Mouse (Mus musculus) forebrain, embryonic 16.5 days (tissue): Measurements from ENCODE around the gene Bbs9. TPM values are rescaled to one million over a fixed set of nuclear protein-coding genes. Genes with fewer than 3 reads are reported as not detected.

ENCODE experiments used
- ATAC-seq: fragments of 200-750 bp; cut with Nextera tagmentation; 2 replicates; pipeline ENCODE4 v1.8.0; 2017; ENCODE audit warnings: mild to moderate bottlenecking, moderate library complexity
- H3K27ac ChIP-seq: fragments of 300-500 bp; sonication (generic); 2 replicates; pipeline ENCODE4 v1.5.1; 2014; ENCODE audit warnings: low read length, control low read depth
- H3K27me3 ChIP-seq: fragments of 300-500 bp; sonication (generic); replicated peaks from 2 replicates; pipeline ENCODE4 v1.6.1; 2014; ENCODE audit warnings: low read length; ENCODE audit not compliant: control insufficient read depth, insufficient read depth
- H3K36me3 ChIP-seq: fragments of 300-500 bp; sonication (generic); 2 replicates; pipeline ENCODE4 v1.6.1; 2014; ENCODE audit not compliant: control insufficient read depth, insufficient read depth
- H3K4me1 ChIP-seq: fragments of 300-500 bp; sonication (generic); replicated peaks from 2 replicates; pipeline ENCODE4 v1.6.1; 2014; ENCODE audit warnings: low read length; ENCODE audit not compliant: control insufficient read depth, insufficient read depth
- H3K4me2 ChIP-seq: fragments of 300-500 bp; sonication (generic); 2 replicates; pipeline ENCODE4 v1.6.1; 2014; ENCODE audit warnings: mild to moderate bottlenecking, low read length, control low read depth
- H3K4me3 ChIP-seq: fragments of 300-500 bp; sonication (generic); replicated peaks from 2 replicates; pipeline ENCODE4 v1.5.1; 2014; ENCODE audit warnings: mild to moderate bottlenecking, low read length, control low read depth
- H3K9ac ChIP-seq: fragments of 300-500 bp; sonication (generic); replicated peaks from 2 replicates; pipeline ENCODE4 v1.6.1; 2014; ENCODE audit warnings: low read depth, low read length, control low read depth
- H3K9me3 ChIP-seq: fragments of 300-500 bp; sonication (generic); 2 replicates; pipeline ENCODE4 v1.6.1; 2016; ENCODE audit warnings: low read length; ENCODE audit not compliant: control insufficient read depth
- WGBS: fragments of 180-500 bp; shearing (Covaris S2); extraction: QIAGEN DNeasy Blood & Tissue Kit; methylation state at CpG from one replicate; pipeline ENCODE4 v1.1.7; 2014; 5-methylcytosine and 5-hydroxymethylcytosine counted together
- polyA plus RNA-seq: library from polyadenylated mRNA; unstranded; fragments of >200 nt; fragmentation: Nextera tagmentation; extraction: Ambion mirVana; gene quantifications from 2 replicates; pipeline ENCODE4 v1.2.1, GENCODE M21; 2015

Bbs9 gene
- polyA plus RNA-seq, 1 experiment from 2014 or later, result 20.2 TPM

DNA sequence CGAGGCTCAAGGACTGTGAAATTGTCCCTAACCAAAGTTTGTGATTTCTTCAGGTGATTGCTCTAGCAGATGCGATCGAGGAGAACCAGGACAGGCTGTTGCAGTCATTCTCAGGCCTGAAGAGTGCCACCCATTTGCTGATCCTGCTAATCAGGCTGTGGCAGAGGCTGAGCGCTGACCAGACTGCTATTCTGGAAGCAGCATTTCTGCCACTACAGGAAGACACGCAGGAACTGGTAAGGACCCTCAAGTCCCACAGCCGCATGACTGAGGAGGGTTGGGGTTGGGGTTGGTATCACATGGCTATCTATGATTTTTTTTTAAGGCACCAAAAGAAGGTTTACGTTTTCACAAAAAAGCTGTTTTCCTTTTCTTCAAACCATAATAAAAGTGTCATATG lies 318.2 kb downstream of the Bbs9 start:
- 91% methylated on average over 7 of the region's 7 CpGs for WGBS
- ATAC-seq, result no peak

DNA sequence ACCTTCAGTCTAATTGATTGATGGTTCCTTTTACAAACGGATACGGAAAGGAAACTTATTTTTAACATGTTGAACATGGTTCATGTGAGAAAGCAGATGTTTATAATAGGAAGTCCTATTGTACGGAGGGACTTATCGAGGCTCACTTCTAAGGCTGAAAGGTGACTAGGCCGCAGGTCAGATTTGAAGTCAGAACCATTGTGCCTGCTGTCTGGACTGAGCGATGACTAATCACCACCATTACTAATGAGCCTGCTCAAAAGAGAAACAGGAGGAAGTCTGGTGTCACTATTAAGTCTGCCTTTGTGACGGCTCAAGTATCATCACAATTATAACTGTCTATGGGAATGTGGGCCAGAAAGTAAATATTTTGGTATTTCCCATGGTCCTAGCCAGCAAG lies 325.2 kb downstream of the Bbs9 start:
- Histone ChIP-seq H3K4me3 (no peak overlapping the region), H3K9ac (no peak overlapping the region), H3K27me3 (no peaks in the 10 kb centered on the region), H3K27ac (no peak overlapping the region), H3K9me3 (no peaks in the 10 kb centered on the region), H3K36me3 (no peaks in the 10 kb centered on the region), H3K4me2 (no peak overlapping the region), H3K4me1 (no peaks in the 10 kb centered on the region)
- 80% methylated on average over 7 of the region's 7 CpGs for WGBS
- ATAC-seq, result no peak

More for the DNA sequence above, 318.2 kb downstream of the Bbs9 start:
- no peaks in the 10 kb centered on the region for H3K27me3 ChIP-seq
- no peak overlapping the region for H3K4me2 ChIP-seq
- no peak overlapping the region for H3K27ac ChIP-seq
- no peaks in the 10 kb centered on the region for H3K36me3 ChIP-seq
- peaks cover 4% of the 10 kb centered on the region; the same call in 1 of the 2 replicates for H3K4me1 ChIP-seq
- H3K9me3 ChIP-seq, result no peaks in the 10 kb centered on the region
- H3K4me3 ChIP-seq, result no peak overlapping the region
- no peak overlapping the region for H3K9ac ChIP-seq

DNA sequence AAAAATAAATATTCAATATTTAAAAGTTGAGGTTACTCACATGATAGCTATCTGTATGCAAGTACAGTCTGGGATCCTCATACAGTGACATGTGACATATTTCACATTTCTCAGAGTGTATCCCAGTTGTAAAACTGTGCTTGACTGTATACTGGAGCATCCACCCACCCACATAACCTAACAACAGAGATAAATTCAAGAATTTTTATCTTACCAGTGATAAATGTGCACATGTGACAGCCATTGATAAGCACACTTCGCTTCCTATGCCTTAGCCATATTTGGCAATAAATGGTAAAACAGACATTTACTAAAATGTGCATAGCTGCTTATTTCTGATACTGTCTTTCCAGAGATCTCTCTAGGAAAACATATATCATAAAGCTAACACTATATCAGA lies 330.5 kb downstream of the Bbs9 start:
- Histone ChIP-seq H3K27ac (no peak overlapping the region), H3K9ac (no peak overlapping the region), H3K36me3 (no peaks in the 10 kb centered on the region), H3K4me2 (no peak overlapping the region), H3K4me3 (no peak overlapping the region), H3K27me3 (no peaks in the 10 kb centered on the region), H3K4me1 (no peaks in the 10 kb centered on the region), H3K9me3 (no peaks in the 10 kb centered on the region)
- 94% methylated on average over 1 of the region's 1 CpGs for WGBS
- ATAC-seq, result no peak

DNA sequence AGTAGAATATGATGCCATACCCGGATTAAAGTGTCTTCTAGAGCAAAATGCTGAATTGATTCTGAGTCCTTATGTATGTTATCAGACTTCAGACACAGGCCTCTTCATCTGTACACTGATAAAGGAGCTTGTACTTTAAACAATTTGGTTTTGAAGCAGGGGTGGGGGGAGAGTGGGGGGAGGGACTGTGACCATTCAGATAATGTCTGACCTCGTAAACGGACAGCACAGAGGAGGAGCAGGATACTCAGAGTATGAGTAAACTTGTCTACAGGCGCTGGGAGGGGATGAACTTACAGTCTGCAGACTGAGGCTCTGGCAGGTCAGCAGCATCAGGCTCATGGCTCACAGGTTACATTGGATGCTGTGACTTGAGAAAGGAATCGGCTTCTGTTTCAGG lies 331.0 kb downstream of the Bbs9 start:
- no peaks in the 10 kb centered on the region for H3K36me3 ChIP-seq
- no peaks in the 10 kb centered on the region for H3K27me3 ChIP-seq
- no peak overlapping the region for H3K9ac ChIP-seq
- WGBS, result 76% methylated on average over 5 of the region's 5 CpGs
- H3K9me3 ChIP-seq, result no peaks in the 10 kb centered on the region
- H3K4me3 ChIP-seq, result no peak overlapping the region
- ATAC-seq, result no peak
- H3K4me1 ChIP-seq, result no peaks in the 10 kb centered on the region
- H3K27ac ChIP-seq, result no peak overlapping the region
- H3K4me2 ChIP-seq, result no peak overlapping the region

DNA sequence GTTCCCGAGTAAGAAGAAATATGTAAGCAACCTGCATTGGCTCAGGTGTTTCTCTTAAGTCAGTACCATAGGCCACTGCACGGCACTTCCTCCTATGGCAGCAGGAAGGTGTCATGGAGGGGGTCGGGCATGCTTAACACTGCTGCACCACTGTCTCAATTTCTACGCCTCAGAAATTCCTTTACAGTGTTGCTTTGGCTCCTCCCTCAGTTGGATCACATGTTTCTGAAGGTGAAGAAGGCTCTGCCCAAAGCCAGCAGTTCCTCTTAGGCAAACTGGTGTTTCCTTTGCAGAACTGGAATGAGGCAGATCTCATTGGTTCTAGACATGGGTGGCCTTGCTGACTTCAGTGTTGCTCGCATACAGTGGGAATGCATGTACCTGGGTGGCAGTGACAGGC lies 332.2 kb downstream of the Bbs9 start:
- no peaks in the 10 kb centered on the region for H3K27me3 ChIP-seq
- H3K4me2 ChIP-seq, result no peak overlapping the region
- no peaks in the 10 kb centered on the region for H3K36me3 ChIP-seq
- 81% methylated on average over 5 of the region's 5 CpGs for WGBS
- H3K27ac ChIP-seq, result no peak overlapping the region
- no peak overlapping the region for H3K4me3 ChIP-seq
- no peak overlapping the region for H3K9ac ChIP-seq
- no peak for ATAC-seq
- H3K4me1 ChIP-seq, result no peaks in the 10 kb centered on the region
- no peaks in the 10 kb centered on the region for H3K9me3 ChIP-seq

DNA sequence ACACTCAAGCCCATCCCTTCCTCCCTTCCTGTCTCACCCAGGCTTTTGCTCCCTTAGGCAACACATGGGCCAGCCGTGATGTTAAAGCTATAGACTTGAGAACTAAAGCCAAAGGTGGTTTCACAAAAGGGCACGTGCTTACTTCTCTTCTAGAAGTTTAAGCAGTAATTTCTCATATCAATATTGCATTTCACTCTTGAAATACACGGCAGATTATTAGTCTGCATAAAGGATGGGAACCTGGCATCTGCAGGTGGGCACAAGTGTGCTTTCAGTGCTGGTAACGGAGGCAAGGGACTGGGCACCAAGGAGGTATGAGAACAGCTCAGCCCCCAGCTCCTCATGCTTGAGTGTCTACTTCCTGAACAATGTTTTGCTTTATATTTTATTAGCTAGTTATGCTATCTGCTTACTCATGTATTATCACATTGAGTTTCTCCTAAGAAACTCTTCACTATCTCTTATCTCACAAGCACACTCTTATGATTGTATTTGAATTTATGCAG lies 334.2 kb downstream of the Bbs9 start:
- WGBS, result 90% methylated on average over 4 of the region's 4 CpGs
- no peaks in the 10 kb centered on the region for H3K27me3 ChIP-seq
- H3K27ac ChIP-seq, result no peak overlapping the region
- H3K9me3 ChIP-seq, result no peaks in the 10 kb centered on the region
- no peaks in the 10 kb centered on the region for H3K4me1 ChIP-seq
- H3K36me3 ChIP-seq, result no peaks in the 10 kb centered on the region
- no peak overlapping the region for H3K9ac ChIP-seq
- no peak overlapping the region for H3K4me3 ChIP-seq
- H3K4me2 ChIP-seq, result no peak overlapping the region
- ATAC-seq, result no peak

DNA sequence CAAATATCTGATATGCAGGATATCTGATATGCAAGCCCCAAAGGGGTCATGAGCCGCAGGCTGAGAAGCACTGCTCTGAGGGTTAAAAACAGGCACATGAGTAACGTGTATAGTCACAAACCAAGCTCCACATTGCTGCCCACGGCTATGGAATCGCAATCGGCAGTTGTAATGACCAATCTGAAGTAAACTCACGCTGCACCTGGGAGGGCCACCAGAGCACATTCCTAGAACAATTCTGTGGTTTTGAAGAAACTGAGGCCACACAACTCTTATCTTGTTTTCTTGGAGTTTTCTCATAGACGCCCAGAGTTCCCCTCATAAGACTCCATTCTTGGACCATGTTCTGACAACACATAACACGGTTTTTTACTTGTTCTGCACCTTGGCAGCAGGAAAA lies 334.9 kb downstream of the Bbs9 start:
- 90% methylated on average over 8 of the region's 8 CpGs for WGBS
- H3K4me1 ChIP-seq, result no peaks in the 10 kb centered on the region
- ATAC-seq, result no peak
- H3K36me3 ChIP-seq, result no peaks in the 10 kb centered on the region
- no peak overlapping the region for H3K27ac ChIP-seq
- H3K9me3 ChIP-seq, result no peaks in the 10 kb centered on the region
- no peak overlapping the region for H3K9ac ChIP-seq
- no peak overlapping the region for H3K4me2 ChIP-seq
- no peaks in the 10 kb centered on the region for H3K27me3 ChIP-seq
- no peak overlapping the region for H3K4me3 ChIP-seq

DNA sequence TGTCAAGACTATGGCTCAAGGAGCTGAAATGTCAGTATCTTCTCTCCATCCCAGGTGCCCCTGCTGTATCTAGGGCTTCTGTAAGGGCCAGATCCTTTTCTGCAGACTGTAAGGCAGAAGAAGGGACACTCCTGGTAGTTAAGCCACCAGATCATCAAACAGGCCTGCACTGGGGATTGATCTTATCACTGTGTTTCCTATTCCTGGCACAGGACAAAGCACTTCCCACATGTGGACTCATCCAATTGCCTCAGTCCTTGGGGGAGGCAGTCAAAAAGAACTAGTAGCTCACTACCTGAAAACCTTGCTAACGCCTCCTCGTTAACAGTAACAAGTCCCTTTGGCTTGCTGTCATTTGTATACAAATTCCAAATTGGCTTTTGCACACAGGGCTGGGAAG lies 336.4 kb downstream of the Bbs9 start:
- H3K27ac ChIP-seq, result no peak overlapping the region
- H3K4me3 ChIP-seq, result no peak overlapping the region
- no peaks in the 10 kb centered on the region for H3K9me3 ChIP-seq
- no peak overlapping the region for H3K4me2 ChIP-seq
- ATAC-seq, result no peak
- H3K27me3 ChIP-seq, result no peaks in the 10 kb centered on the region
- no peaks in the 10 kb centered on the region for H3K36me3 ChIP-seq
- no peaks in the 10 kb centered on the region for H3K4me1 ChIP-seq
- WGBS, result 59% methylated on average over 2 of the region's 2 CpGs
- H3K9ac ChIP-seq, result no peak overlapping the region

DNA sequence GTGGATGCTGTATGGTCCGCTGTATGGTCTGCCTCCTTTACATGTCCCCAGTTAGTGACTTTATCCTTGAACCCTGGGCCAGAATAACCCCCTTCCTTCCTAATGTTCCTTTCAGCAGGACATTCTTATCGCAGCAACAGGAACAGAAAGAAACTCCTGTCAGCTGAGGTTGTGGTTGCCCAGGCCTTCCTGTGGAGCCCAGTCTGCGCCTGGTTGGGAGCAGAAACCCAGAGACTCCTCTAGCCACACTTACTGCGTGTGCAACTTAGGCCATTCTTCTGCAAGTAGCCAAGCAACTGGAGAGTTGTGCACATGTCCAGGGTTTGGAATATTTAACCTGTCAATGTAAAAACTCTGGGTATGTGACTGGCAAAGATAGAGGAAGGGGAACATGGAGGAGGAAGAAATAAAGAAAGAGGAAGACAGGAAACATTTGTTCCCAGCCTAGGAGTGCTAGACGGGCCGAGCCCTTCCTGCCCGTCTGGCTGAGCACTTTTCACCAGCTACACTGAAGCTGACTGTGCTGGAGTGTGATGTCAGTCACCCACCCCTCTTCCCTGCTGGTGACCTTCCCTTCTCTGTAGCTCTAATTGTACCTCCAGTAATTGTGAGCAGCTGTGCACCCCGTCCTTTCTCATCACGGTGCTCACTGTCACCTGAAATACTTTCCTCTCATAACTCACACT lies 339.0 kb downstream of the Bbs9 start:
- Histone ChIP-seq H3K9me3 (no peaks in the 10 kb centered on the region), H3K27me3 (no peaks in the 10 kb centered on the region), H3K4me1 (no peaks in the 10 kb centered on the region), H3K9ac (no peak overlapping the region), H3K4me2 (no peak overlapping the region), H3K27ac (no peak overlapping the region), H3K4me3 (no peak overlapping the region), H3K36me3 (no peaks in the 10 kb centered on the region)
- no peak for ATAC-seq
- 70% methylated on average over 9 of the region's 9 CpGs for WGBS

DNA sequence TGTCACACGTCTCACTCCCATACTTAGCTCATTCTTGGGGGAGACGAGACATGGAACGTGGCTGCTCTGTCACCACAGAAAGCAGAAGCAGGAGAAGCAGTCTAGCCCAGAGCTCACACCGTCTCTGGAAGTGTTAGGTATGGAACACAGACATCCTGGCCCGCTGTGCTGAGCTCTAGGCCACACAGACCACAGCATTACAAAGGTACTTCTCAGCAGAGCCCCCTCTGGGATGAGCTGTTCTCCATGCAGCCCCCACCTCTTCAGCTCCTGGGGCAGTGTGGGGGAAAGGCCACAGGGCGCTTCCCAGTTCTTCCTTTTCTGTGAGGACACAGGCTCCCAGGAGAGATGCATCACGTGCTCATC lies 339.6 kb downstream of the Bbs9 start:
- Histone ChIP-seq H3K27me3 (no peaks in the 10 kb centered on the region), H3K9ac (no peak overlapping the region), H3K4me2 (no peak overlapping the region), H3K9me3 (no peaks in the 10 kb centered on the region), H3K4me3 (no peak overlapping the region), H3K27ac (no peak overlapping the region), H3K36me3 (no peaks in the 10 kb centered on the region), H3K4me1 (no peaks in the 10 kb centered on the region)
- ATAC-seq, result no peak
- 71% methylated on average over 7 of the region's 7 CpGs for WGBS
